Mouse (Mus musculus) heart, postnatal 10 days (tissue): ENCODE data around the gene Txnrd2. TPM values are rescaled to one million over a fixed set of nuclear protein-coding genes. Genes with fewer than 3 reads are reported as not detected.
A peak's percentile ranks its signal among the peaks of the same experiment; 100 is the strongest.

Source experiments
- DNase-seq, 2 experiments: peaks; one replicate each; pipeline ENCODE4 v3.0.0; 2021
- intact Hi-C: fragments of 180-260 bp; cut with DNase I; formaldehyde crosslinking; loops from one replicate; pipeline ENCODE4 v1.15.1; 2025
- total RNA-seq, 2 experiments: library from RNA; stranded (reverse); gene quantifications; 2 replicates each; pipeline ENCODE4 v1.2.3; 2021

Gene Txnrd2
- total RNA-seq, 2 experiments from 2014 or later: 30.0 to 32.0 TPM

- no peak for DNase-seq
- intact Hi-C loops: no loop called here
Observed at GRCm38 (mm10) chr16:18474021-18474420, 47.8 kb downstream of the Txnrd2 start.

DNA sequence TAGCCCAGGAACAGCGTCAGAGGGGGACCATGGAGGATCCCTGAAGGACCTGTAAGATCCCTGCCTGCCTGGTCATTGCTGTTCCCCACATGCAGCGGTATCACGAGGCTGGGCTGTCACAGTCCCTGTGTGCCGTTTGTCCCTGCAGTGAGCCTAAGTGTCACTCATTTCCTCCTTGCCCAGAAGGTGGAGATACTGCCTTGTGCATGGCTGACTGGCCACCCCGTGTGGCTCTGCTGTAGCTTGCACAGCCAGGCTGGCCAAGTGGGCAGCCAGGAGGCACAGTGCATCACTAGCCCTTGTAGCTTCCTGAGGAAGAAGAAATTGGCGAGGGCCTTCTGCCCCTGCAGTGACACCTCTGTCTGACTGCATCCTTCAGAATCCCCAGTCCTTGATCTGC, 51.8 kb downstream of the Txnrd2 start:
- intact Hi-C loops: no loop called here
- DNase-seq: no peak

GRCm38 (mm10) chr16:18479667-18480066, 53.5 kb downstream of the Txnrd2 start:
- intact Hi-C loops: no loop called here

GRCm38 (mm10) chr16:18480933-18481485, 54.8 kb downstream of the Txnrd2 start:
- DNase-seq: no peak
- intact Hi-C loops: no loop called here

More at GRCm38 (mm10) chr16:18479667-18480066, 53.5 kb downstream of the Txnrd2 start:
- no peak for DNase-seq

DNA sequence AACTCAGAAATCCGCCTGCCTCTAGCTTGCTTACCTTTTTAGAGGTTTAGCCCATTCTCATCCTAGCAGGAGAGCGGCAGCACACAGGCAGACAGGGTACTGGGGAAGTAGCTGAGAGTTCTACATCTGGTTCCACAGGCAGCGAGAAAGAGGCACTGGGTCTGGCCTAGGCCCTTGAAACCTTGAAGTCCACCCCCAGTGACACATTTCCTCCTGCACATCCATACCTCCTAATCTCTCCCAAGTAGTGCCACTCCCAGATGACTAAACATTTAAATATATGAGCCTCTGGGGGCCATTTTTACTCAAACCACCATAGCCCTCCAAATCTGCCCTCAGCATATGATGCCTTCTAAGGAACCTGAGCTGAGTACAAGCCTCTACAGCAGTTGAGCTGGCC, 56.2 kb downstream of the Txnrd2 start:
- intact Hi-C loops: no loop called here
- DNase-seq: no peak

DNA sequence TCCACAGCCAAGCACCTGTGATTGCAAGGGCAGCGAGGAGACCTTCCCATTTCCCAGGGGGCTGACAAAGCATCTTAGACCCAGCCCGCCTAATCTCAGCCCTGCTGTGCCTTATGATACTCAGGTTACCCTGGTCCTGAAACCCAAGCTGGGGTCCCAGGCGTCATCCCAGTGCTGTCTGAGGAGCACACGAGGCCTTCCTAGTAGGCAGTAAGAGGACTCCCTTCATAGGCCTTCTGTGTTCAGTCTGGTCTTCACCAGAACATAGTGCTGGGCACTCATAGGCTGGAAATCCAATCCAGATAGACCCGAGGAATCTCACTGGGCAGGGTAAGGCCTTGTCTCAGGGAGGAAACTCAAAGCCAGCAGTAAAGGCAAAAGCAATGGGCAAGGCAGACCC, 57.7 kb downstream of the Txnrd2 start:
- DNase-seq: no peak

GRCm38 (mm10) chr16:18484386-18484785, 58.2 kb downstream of the Txnrd2 start:
- intact Hi-C loops: no loop called here
- no peak for DNase-seq

More for the DNA sequence above, 57.7 kb downstream of the Txnrd2 start:
- intact Hi-C loops: no loop called here

GRCm38 (mm10) chr16:18484794-18485435, 58.7 kb downstream of the Txnrd2 start:
- intact Hi-C loops: no loop called here
- no peak for DNase-seq

GRCm38 (mm10) chr16:18486126-18486525, 59.9 kb downstream of the Txnrd2 start:
- no peak for DNase-seq
- intact Hi-C loops: no loop called here

DNA sequence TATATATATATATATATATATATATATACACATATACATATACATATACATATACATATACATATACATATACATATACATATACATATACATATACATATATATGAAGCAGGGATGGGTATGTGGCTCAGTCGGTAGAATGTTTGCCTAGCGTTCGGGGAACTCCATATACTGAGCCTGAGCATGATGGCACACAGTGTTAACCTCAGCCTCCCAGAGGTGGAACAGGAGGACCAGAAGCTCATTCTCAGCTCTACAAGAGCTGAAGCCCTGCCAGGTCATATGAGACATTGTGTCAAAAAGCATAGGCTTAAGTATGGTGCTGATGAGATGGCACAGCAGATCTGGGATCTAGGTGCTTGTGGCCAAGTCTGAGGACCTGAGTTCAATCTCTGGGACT, 64.1 kb downstream of the Txnrd2 start:
- DNase-seq: no peak
- intact Hi-C loops: no loop called here

DNA sequence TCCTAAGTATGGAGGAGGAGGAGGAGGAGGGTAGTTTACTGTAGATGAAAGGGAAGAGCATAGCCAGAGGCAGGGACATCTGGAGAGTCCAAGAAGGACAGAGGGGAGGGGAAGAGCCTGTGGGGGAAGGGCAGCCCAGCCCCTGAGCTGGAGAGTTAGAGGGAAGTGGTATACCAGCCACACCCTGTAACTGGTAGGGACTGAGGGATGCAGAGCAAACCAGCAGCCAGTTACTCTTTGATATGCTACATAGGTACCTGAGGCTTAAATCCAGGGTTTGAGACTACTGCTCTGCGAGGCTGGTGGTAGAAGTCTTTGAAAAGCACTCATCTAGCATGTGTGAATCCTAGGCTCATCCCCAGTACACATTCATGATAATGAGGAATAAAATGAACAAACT, 64.7 kb downstream of the Txnrd2 start:
- no peak for DNase-seq
- intact Hi-C loops: no loop called here

DNA sequence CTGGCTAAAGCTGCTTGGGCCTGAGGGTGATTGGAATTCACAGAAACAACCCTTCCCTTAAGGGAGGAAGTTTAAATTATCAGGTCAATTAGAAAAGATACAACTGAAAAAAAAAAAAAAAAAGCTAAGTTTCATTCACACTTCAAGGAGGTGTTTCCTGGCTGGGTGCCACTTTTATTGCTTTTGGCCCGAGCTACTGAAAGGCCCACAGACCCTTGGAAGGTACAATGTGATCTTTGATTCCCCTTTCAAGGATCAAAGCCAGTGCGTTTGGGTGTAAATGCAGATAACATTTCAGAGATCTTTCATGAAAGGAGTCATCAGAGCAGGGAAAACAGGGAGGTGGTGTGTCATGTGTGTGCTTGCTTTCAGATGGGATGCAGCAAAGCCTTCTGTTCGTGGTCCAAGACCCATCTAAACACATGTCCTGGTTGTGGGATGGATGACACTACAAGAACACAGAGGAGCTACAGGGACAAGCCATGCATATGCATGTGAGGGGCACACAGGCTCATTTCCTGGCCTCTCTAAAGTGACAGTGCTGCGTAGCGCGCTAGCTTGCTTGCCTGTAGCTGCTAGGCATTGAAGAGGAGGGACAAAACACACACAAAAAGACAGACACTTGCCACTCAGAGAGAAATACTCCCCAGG, 71.8 kb downstream of the Txnrd2 start:
- peak in 1 of 2 experiments; percentile 60 for DNase-seq
- intact Hi-C loops: loop anchor here (2.0 to 5.0 kb wide), 2 partner anchors 36 to 55 kb away; no protein-coding TSS in a partner anchor

- peak; percentile 96 for DNase-seq
- intact Hi-C loops: loop anchor here (2.0 to 5.0 kb wide), 2 partner anchors 36 to 56 kb away; no protein-coding TSS in a partner anchor
Observed at GRCm38 (mm10) chr16:18498558-18498990, 72.4 kb downstream of the Txnrd2 start, which contains the start of the genes Gnb1l and Rtl10. Gene Gnb1l, plus strand, starts transcription at chr16:18498713. Gene Rtl10, plus strand, starts transcription at chr16:18498901.

- no peak for DNase-seq
- intact Hi-C loops: loop anchor here (2.0 to 5.0 kb wide), 2 partner anchors 37 to 56 kb away; no protein-coding TSS in a partner anchor
Observed at GRCm38 (mm10) chr16:18498996-18499395, 72.8 kb downstream of the Txnrd2 start.

DNA sequence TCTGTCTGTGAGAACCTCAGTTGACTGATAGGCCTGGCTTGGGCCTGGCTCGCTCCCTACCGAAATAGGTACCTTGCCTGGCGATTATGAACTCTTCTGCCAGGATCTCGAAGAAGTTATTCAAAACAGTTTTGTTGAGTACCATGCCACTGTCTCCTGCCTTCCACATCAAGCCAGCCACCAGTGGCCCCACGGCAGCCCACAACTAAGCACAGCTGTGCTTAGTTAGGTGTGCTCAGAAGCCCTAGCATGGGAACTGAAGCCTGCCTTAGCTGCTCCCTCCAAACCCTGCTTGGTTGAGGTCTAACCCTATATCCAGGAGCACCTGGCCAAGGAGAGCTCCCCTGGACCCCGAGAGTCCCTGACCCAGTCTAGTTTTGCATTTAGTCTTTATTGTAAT, 75.3 kb downstream of the Txnrd2 start:
- intact Hi-C loops: no loop called here
- DNase-seq: no peak

- intact Hi-C loops: no loop called here
Observed at GRCm38 (mm10) chr16:18503566-18504342, 77.6 kb downstream of the Txnrd2 start.

DNA sequence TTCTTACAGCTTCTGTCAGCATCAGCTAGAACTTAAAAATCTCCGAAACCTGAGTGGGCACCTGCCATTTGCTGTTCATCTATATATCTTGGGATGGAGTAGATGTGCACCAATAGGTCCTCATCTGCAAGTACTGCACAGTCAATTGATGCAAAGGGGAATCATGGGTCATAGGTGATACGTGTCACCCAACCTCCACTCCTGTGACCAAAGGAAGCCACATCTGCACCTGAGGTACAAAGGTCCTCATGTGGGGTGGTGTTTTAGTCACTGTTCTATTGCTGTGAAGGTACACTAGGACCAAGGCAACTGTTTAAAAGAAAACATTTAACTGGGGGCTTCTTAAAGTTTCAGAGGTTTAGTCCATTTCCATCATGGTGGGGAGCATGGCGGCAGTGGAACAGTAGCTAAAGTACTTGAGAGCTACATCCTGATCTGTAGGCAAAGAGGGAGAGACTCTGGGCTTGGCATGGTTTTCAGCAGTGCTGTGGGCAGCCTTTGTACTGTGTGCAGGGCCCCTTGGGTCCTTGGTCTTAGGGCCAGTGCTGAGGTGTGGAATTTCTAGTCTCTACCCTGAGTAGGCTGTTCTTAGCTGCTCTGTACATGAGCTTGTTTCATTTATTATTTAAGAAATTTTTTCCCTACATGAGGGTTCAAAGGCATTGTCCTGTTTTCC, 80.5 kb downstream of the Txnrd2 start:
- intact Hi-C loops: no loop called here
- DNase-seq: no peak

More at GRCm38 (mm10) chr16:18503566-18504342, 77.6 kb downstream of the Txnrd2 start:
- DNase-seq: no peak

GRCm38 (mm10) chr16:18507200-18507549, 81.0 kb downstream of the Txnrd2 start:
- intact Hi-C loops: no loop called here
- DNase-seq: no peak

- intact Hi-C loops: no loop called here
- no peak for DNase-seq
Observed at GRCm38 (mm10) chr16:18511741-18512140, 85.6 kb downstream of the Txnrd2 start.

- no peak for DNase-seq
- intact Hi-C loops: no loop called here
Observed at GRCm38 (mm10) chr16:18513508-18513907, 87.3 kb downstream of the Txnrd2 start.
